Mouse (Mus musculus) MEL (cell line): ENCODE data around the gene Ube2o. TPM values are rescaled to one million over a fixed set of nuclear protein-coding genes. Genes with fewer than 3 reads are reported as not detected.
A peak's percentile ranks its signal among the peaks of the same experiment; 100 is the strongest.

Source experiments
- DNase-seq: peaks from one replicate; pipeline ENCODE4 v3.0.0; 2011; ENCODE audit warnings: low read depth, low spot score
- H3K27ac ChIP-seq: 2 replicates; pipeline ENCODE4 v1.5.1; 2012; ENCODE audit warnings: low read depth, mild to moderate bottlenecking, control low read depth, low read length, moderate library complexity; ENCODE audit not compliant: control insufficient read depth
- H3K27me3 ChIP-seq, 2 experiments: fragments of 150-350 bp in 1 of 2; sonication (generic) in 1 of 2; 2 replicates each; pipeline ENCODE4 v1.6.1; 2012; ENCODE audit warnings: low read length in 2 of 2, mild to moderate bottlenecking in 2 of 2, improper control_type of control experiment in 1 of 2, moderate library complexity in 1 of 2; ENCODE audit not compliant: insufficient read depth in 2 of 2, control insufficient read depth in 1 of 2
- H3K36me3 ChIP-seq, 2 experiments: 2 replicates each; pipeline ENCODE4 v1.6.1; 2012 to 2014; ENCODE audit warnings: low read length in 2 of 2, improper control_type of control experiment in 1 of 2, inconsistent platforms in 1 of 2, mild to moderate bottlenecking in 1 of 2; ENCODE audit not compliant: insufficient read depth in 2 of 2, control insufficient read depth in 1 of 2
- H3K4me1 ChIP-seq, 2 experiments: fragments of 150-350 bp in 1 of 2; sonication (generic) in 1 of 2; 2 replicates each; pipeline ENCODE4 v1.6.1; 2012; ENCODE audit warnings: low read length in 2 of 2, improper control_type of control experiment in 1 of 2, mild to moderate bottlenecking in 1 of 2; ENCODE audit not compliant: insufficient read depth in 2 of 2, control insufficient read depth in 1 of 2
- H3K4me3 ChIP-seq, 2 experiments: fragments of 150-350 bp in 1 of 2; sonication (generic) in 1 of 2; 2 replicates each; pipeline ENCODE4 v1.5.1; 2012; ENCODE audit warnings: low read depth in 2 of 2, low read length in 2 of 2, mild to moderate bottlenecking in 2 of 2, moderate library complexity in 2 of 2, control low read depth in 1 of 2, improper control_type of control experiment in 1 of 2; ENCODE audit not compliant: control insufficient read depth in 1 of 2, insufficient read depth in 1 of 2
- H3K79me2 ChIP-seq: 2 replicates; pipeline ENCODE4 v1.6.1; 2012; ENCODE audit warnings: mild to moderate bottlenecking, low read length, moderate library complexity; ENCODE audit not compliant: control insufficient read depth, poor library complexity, insufficient read depth
- H3K9ac ChIP-seq: 2 replicates; pipeline ENCODE4 v1.6.1; 2012; ENCODE audit warnings: low read depth, mild to moderate bottlenecking, control low read depth, low read length, moderate library complexity; ENCODE audit not compliant: control insufficient read depth, poor library complexity, severe bottlenecking
- H3K9me3 ChIP-seq: fragments of 150-350 bp; sonication (generic); replicated peaks from 2 replicates; pipeline ENCODE4 v1.6.1; 2012; ENCODE audit warnings: mild to moderate bottlenecking, low read length, improper control_type of control experiment, moderate library complexity; ENCODE audit not compliant: insufficient read depth
- BHLHE40 ChIP-seq: IDR thresholded peaks from 2 replicates; pipeline ENCODE4 v1.6.1; 2012; ENCODE audit warnings: low read depth, mild to moderate bottlenecking, inconsistent platforms, low read length, improper control_type of control experiment, borderline replicate concordance
- CHD2 ChIP-seq: IDR thresholded peaks from 2 replicates; pipeline ENCODE4 v1.6.1; 2011; ENCODE audit warnings: low read length, improper control_type of control experiment
- E2F4 ChIP-seq: IDR thresholded peaks from 2 replicates; pipeline ENCODE4 v1.6.1; 2011; ENCODE audit warnings: low read depth, low read length, improper control_type of control experiment, borderline replicate concordance
- ETS1 ChIP-seq: IDR thresholded peaks from 2 replicates; pipeline ENCODE4 v1.6.1; 2012; ENCODE audit warnings: low read depth, mild to moderate bottlenecking, inconsistent platforms, low read length, improper control_type of control experiment, moderate library complexity
- GATA1 ChIP-seq: IDR thresholded peaks from 2 replicates; pipeline ENCODE4 v1.6.1; 2011; ENCODE audit warnings: low read depth, low read length, improper control_type of control experiment
- JUND ChIP-seq: IDR thresholded peaks from 2 replicates; pipeline ENCODE4 v1.6.1; 2011; ENCODE audit warnings: low read depth, mild to moderate bottlenecking, improper control_type of control experiment, low read length
- MAFK ChIP-seq: IDR thresholded peaks from 2 replicates; pipeline ENCODE4 v1.6.1; 2011; ENCODE audit warnings: low read depth, mild to moderate bottlenecking, low read length, improper control_type of control experiment, borderline replicate concordance
- MAZ ChIP-seq: IDR thresholded peaks from 2 replicates; pipeline ENCODE4 v1.6.1; 2012; ENCODE audit warnings: low read depth, mild to moderate bottlenecking, inconsistent platforms, low read length, improper control_type of control experiment
- MXI1 ChIP-seq: IDR thresholded peaks from 2 replicates; pipeline ENCODE4 v1.6.1; 2011; ENCODE audit warnings: mild to moderate bottlenecking, low read depth, low read length, improper control_type of control experiment
- NELFE ChIP-seq: IDR thresholded peaks from 2 replicates; pipeline ENCODE4 v1.6.1; 2011; ENCODE audit warnings: low read depth, low read length, improper control_type of control experiment
- NRF1 ChIP-seq: IDR thresholded peaks from 2 replicates; pipeline ENCODE4 v1.6.1; 2014; ENCODE audit warnings: low read depth, mild to moderate bottlenecking, inconsistent platforms, low read length, improper control_type of control experiment, moderate library complexity; ENCODE audit not compliant: poor library complexity, insufficient read depth, severe bottlenecking
- POLR2A ChIP-seq, 2 experiments: IDR thresholded peaks; 2 replicates each; pipeline ENCODE4 v1.6.1; 2011 to 2012; ENCODE audit warnings: low read length in 2 of 2, mild to moderate bottlenecking in 2 of 2, control low read depth in 1 of 2, improper control_type of control experiment in 1 of 2, low read depth in 1 of 2, moderate library complexity in 1 of 2; ENCODE audit not compliant: control insufficient read depth in 1 of 2, insufficient read depth in 1 of 2, poor library complexity in 1 of 2
- RCOR1 ChIP-seq: IDR thresholded peaks from 2 replicates; pipeline ENCODE4 v1.6.1; 2012; ENCODE audit warnings: low read depth, mild to moderate bottlenecking, inconsistent platforms, low read length, improper control_type of control experiment
- SIN3A ChIP-seq: IDR thresholded peaks from 2 replicates; pipeline ENCODE4 v1.6.1; 2012; ENCODE audit warnings: low read length, improper control_type of control experiment, inconsistent platforms
- TAL1 ChIP-seq: IDR thresholded peaks from 2 replicates; pipeline ENCODE4 v1.6.1; 2012; ENCODE audit warnings: mild to moderate bottlenecking, inconsistent platforms, low read length, moderate library complexity, mixed read lengths
- TBP ChIP-seq: IDR thresholded peaks from 2 replicates; pipeline ENCODE4 v1.8.0; 2011; ENCODE audit warnings: low read depth, low read length, improper control_type of control experiment
- ZMIZ1 ChIP-seq: IDR thresholded peaks from 2 replicates; pipeline ENCODE4 v1.6.1; 2012; ENCODE audit warnings: low read depth, mild to moderate bottlenecking, inconsistent platforms, low read length, improper control_type of control experiment, moderate library complexity
- ZNF384 ChIP-seq: IDR thresholded peaks from 2 replicates; pipeline ENCODE4 v1.6.1; 2012; ENCODE audit warnings: low read depth, mild to moderate bottlenecking, inconsistent platforms, low read length, improper control_type of control experiment
- polyA plus RNA-seq, 2 experiments: library from polyadenylated mRNA; stranded (reverse) in 1 of 2; unstranded in 1 of 2; fragments of >175 nt in 1 of 2; fragments of >200 nt in 1 of 2; gene quantifications; 2 replicates each; pipeline versions ENCODE4 v1.2.1 to v1.2.4; 2012; ENCODE audit warnings: low replicate concordance in 2 of 2, low read depth in 1 of 2; ENCODE audit not compliant: insufficient read length in 2 of 2, insufficient read depth in 1 of 2, missing spikeins in 1 of 2
- total RNA-seq: library from RNA; depleted of rRNA; stranded (reverse); fragments of 300-350 nt; gene quantifications from 2 replicates; pipeline ENCODE4 v1.2.3, GENCODE M21; 2012

Gene Ube2o
- total and polyA plus RNA-seq, 3 experiments = 22.9 to 42.8 TPM; not detected in 1

DNA sequence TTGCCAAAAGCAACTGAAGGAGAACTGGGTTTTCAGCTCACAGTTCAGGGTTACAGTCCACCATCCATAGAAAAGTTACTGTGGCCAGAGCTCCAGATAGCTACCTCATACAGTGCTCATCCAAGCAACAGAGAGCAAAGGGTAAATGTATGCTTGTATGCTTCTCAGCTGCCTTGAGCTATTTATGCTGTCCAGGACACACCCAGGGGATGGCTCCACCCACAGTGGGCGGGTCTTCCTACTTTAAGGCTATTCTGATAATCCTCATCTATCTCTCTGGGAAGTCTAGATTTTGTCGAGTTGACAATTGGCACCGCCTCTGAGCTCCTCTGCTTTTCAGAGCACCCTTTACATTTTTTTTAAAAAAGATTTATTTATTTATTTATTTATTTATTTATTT, 60.1 kb downstream of the Ube2o start:
- Histone ChIP-seq H3K27me3 (no peaks in the 10 kb centered on the region), H3K9me3 (no peaks in the 10 kb centered on the region), H3K27ac (no peak overlapping the region), H3K4me1 (peaks cover 5 to 22% of the 10 kb centered on the region in 2 experiments), H3K36me3 (peaks cover 0 to 5% of the 10 kb centered on the region in 2 experiments; a peak in 2 of 4 replicates), H3K79me2 (no peaks in the 10 kb centered on the region), H3K4me3 (no peak overlapping the region), H3K9ac (no peak overlapping the region)
- TF ChIP-seq GATA1 (no peak), JUND (no peak), NELFE (0 out of 2 replicates have a peak, but pooled peaks have one; percentile 3), TBP (peak; percentile 67; the same call in 1 of the 2 replicates)
- DNase-seq = peak; percentile 84

GRCm38 (mm10) chr11:116518482-116518881, 62.8 kb downstream of the Ube2o start:
- no peak for DNase-seq
- H3K79me2 ChIP-seq = no peaks in the 10 kb centered on the region
- no peaks in the 10 kb centered on the region for H3K9me3 ChIP-seq
- no peak overlapping the region for H3K9ac ChIP-seq
- H3K4me3 ChIP-seq = no peak overlapping the region
- no peaks in the 10 kb centered on the region for H3K27me3 ChIP-seq
- peaks cover 8 to 15% of the 10 kb centered on the region in 2 experiments for H3K4me1 ChIP-seq
- TF ChIP-seq RCOR1 (0 out of 2 replicates have a peak, but pooled peaks have one; percentile 17), BHLHE40 (no peak), ETS1 (no peak)
- TF ChIP-seq, all 39 proteins: peak for 1
- Histone ChIP-seq H3K36me3 (peaks cover 0 to 2% of the 10 kb centered on the region in 2 experiments; a peak in 2 of 4 replicates), H3K27ac (no peak overlapping the region)

GRCm38 (mm10) chr11:116515330-116516020, 65.8 kb downstream of the Ube2o start:
- Histone ChIP-seq H3K36me3 (peaks cover 0 to 9% of the 10 kb centered on the region in 2 experiments; a peak in 2 of 4 replicates), H3K27me3 (no peaks in the 10 kb centered on the region), H3K27ac (no peak overlapping the region), H3K79me2 (no peaks in the 10 kb centered on the region), H3K9me3 (no peaks in the 10 kb centered on the region), H3K4me1 (peaks cover 7 to 15% of the 10 kb centered on the region in 2 experiments), H3K4me3 (no peak overlapping the region), H3K9ac (no peak overlapping the region)
- DNase-seq = no peak
- no peak for TF ChIP-seq MXI1
- no peak for TF ChIP-seq POLR2A (IDR thresholded peaks at IDR 0.05; ENCODE audit: control insufficient read depth in 1 of 2, insufficient read depth in 1 of 2, low read depth in 1 of 2, low read length in 2 of 2, poor library complexity in 1 of 2)
- TF ChIP-seq SIN3A = no peak
- no peak for TF ChIP-seq CHD2
- no peak for TF ChIP-seq GATA1
- TF ChIP-seq E2F4 = no peak
- no peak for TF ChIP-seq MAZ
- TF ChIP-seq ZNF384 = no peak
- TF ChIP-seq TAL1 = no peak
- no peak for TF ChIP-seq NRF1
- TF ChIP-seq ZMIZ1 = no peak
- no peak for TF ChIP-seq MAFK
